Mouse (Mus musculus) heart, adult 2 months (tissue): ENCODE data around the gene Rnf181. TPM values are rescaled to one million over a fixed set of nuclear protein-coding genes. Genes with fewer than 3 reads are reported as not detected.

Experiments
- DNase-seq, 2 experiments: peaks; one replicate each; pipeline ENCODE4 v3.0.0; 2021
- H3K27ac ChIP-seq: fragments of 200-600 bp; 2 replicates; pipeline ENCODE4 v1.8.1; 2022
- H3K27me3 ChIP-seq: fragments of 200-500 bp; 2 replicates; pipeline ENCODE4 v1.6.1; 2012; ENCODE audit warnings: mild to moderate bottlenecking, low read length, inconsistent platforms, mixed read lengths; ENCODE audit not compliant: control insufficient read depth, insufficient read depth
- H3K36me3 ChIP-seq: fragments of 200-500 bp; 2 replicates; pipeline ENCODE4 v1.6.1; 2012; ENCODE audit warnings: low read length, inconsistent platforms; ENCODE audit not compliant: control insufficient read depth, insufficient read depth
- H3K4me1 ChIP-seq: fragments of 200-500 bp; 2 replicates; pipeline ENCODE4 v1.6.1; 2011; ENCODE audit warnings: low read length; ENCODE audit not compliant: control insufficient read depth, insufficient read depth
- H3K4me3 ChIP-seq: fragments of 200-600 bp; 2 replicates; pipeline ENCODE4 v1.8.1; 2022
- H3K79me2 ChIP-seq: fragments of 200-500 bp; replicated peaks from 2 replicates; pipeline ENCODE4 v1.6.1; 2012; ENCODE audit warnings: mild to moderate bottlenecking, inconsistent platforms, low read length, moderate library complexity, mixed read lengths; ENCODE audit not compliant: control insufficient read depth, insufficient read depth
- H3K9ac ChIP-seq: fragments of 200-500 bp; 2 replicates; pipeline ENCODE4 v1.6.1; 2012; ENCODE audit warnings: low read depth, mild to moderate bottlenecking, control low read depth, inconsistent platforms, low read length, mixed read lengths
- CTCF ChIP-seq: fragments of 200-600 bp; IDR thresholded peaks from 2 replicates; pipeline ENCODE4 v1.8.1; 2022; ENCODE audit warnings: antibody characterized with exemption, mild to moderate bottlenecking, moderate library complexity
- EP300 ChIP-seq: fragments of 200-500 bp; IDR thresholded peaks from 2 replicates; pipeline ENCODE4 v1.6.1; 2011; ENCODE audit warnings: low read depth, low read length, control low read depth; ENCODE audit not compliant: insufficient read depth
- POLR2A ChIP-seq: fragments of 200-500 bp; IDR thresholded peaks from 2 replicates; pipeline ENCODE4 v1.6.1; 2011; ENCODE audit warnings: mild to moderate bottlenecking, low read depth, low read length, control low read depth; ENCODE audit not compliant: insufficient read depth
- WGBS: fragments of 180-500 bp; shearing (Covaris S2); methylation state at CpG from one replicate; pipeline ENCODE4 v1.1.7; 2018; 5-methylcytosine and 5-hydroxymethylcytosine counted together
- intact Hi-C: fragments of 180-260 bp; cut with DNase I; formaldehyde crosslinking; loops from one replicate; pipeline ENCODE4 v1.15.1; 2025
- polyA plus RNA-seq: library from polyadenylated mRNA; depleted of rRNA; stranded (reverse); fragments of >200 nt; gene quantifications from 2 replicates; pipeline ENCODE4 v1.2.3, GENCODE M21; 2012
- total RNA-seq, 2 experiments: library from RNA; stranded (reverse); gene quantifications; 2 replicates each; pipeline ENCODE4 v1.2.3; 2021

Rnf181 gene
- total and polyA plus RNA-seq, 3 experiments = 36.0 to 44.0 (median 40.7) TPM

- Histone ChIP-seq H3K4me1 (peaks cover 2% of the 10 kb centered on the region), H3K9ac (no peak overlapping the region), H3K79me2 (no peaks in the 10 kb centered on the region), H3K27me3 (no peaks in the 10 kb centered on the region), H3K36me3 (no peaks in the 10 kb centered on the region), H3K4me3 (no peak overlapping the region), H3K27ac (no peak overlapping the region)
- intact Hi-C loops = no loop called here
- no peak for DNase-seq
- TF ChIP-seq EP300 = no peak
- TF ChIP-seq CTCF = no peak
- no peak for TF ChIP-seq POLR2A
- WGBS = 31% methylated on average over 1 of the region's 1 CpGs
Observed at GRCm38 (mm10) chr6:72410003-72410402, 43.2 kb upstream of the Rnf181 start.

DNA sequence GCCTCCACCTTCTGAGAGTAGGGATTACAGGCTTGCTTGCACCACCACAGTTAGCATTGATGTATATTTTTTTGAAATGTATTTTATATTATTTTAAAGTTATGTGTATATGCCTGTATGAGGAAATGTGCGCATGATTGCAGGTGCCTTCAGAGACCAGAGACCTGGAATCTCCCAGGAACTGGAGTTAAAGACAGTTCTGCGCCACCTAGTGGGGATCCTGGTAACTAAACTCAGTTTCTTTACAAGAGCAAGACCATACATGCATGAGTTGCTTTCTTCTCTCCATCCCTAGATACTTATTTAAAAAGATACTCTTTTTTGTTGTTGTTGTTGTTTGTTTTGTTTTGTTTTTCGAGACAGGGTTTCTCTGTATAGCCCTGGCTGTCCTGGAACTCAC is 42.8 kb upstream of the Rnf181 start:
- Histone ChIP-seq H3K4me3 (no peak overlapping the region), H3K27ac (no peak overlapping the region), H3K79me2 (no peaks in the 10 kb centered on the region), H3K36me3 (no peaks in the 10 kb centered on the region), H3K9ac (no peak overlapping the region), H3K4me1 (no peaks in the 10 kb centered on the region), H3K27me3 (no peaks in the 10 kb centered on the region)
- WGBS = 17% methylated on average over 3 of the region's 3 CpGs
- intact Hi-C loops = loop anchor here (5.0 kb wide), 1 partner anchor 127 kb away; no protein-coding TSS in a partner anchor
- no peak for TF ChIP-seq EP300
- peak; percentile 76 for TF ChIP-seq CTCF
- DNase-seq = no peak

DNA sequence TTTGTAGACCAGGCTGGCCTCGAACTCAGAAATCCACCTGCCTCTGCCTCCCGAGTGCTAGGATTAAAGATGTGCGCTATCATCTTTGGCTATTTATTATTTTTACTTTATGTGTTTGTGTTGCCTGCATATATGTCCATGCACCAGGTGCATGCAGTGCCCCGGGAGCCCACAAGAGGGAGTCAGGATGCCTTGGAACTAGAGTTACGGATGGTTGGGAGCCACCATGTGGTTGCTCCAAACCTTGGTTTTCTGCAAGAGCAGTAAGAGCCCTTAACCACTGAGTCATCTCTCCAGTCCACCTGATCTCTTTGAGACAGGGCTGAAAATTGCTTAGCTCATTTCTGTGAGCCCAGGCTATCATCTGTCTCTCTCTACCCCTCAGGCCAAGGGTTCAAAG is 40.4 kb upstream of the Rnf181 start:
- H3K4me1 ChIP-seq = no peaks in the 10 kb centered on the region
- H3K79me2 ChIP-seq = no peaks in the 10 kb centered on the region
- intact Hi-C loops = loop anchor here (5.0 kb wide), 1 partner anchor 125 kb away; no protein-coding TSS in a partner anchor
- no peaks in the 10 kb centered on the region for H3K27me3 ChIP-seq
- no peak overlapping the region for H3K27ac ChIP-seq
- no peaks in the 10 kb centered on the region for H3K36me3 ChIP-seq
- H3K4me3 ChIP-seq = no peak overlapping the region
- H3K9ac ChIP-seq = no peak overlapping the region
- WGBS = 2% methylated on average over 5 of the region's 5 CpGs
- TF ChIP-seq EP300 = peak; percentile 92
- TF ChIP-seq CTCF = peak; percentile 87
- no peak for TF ChIP-seq POLR2A
- DNase-seq = peak; percentile 73 to 87

DNA sequence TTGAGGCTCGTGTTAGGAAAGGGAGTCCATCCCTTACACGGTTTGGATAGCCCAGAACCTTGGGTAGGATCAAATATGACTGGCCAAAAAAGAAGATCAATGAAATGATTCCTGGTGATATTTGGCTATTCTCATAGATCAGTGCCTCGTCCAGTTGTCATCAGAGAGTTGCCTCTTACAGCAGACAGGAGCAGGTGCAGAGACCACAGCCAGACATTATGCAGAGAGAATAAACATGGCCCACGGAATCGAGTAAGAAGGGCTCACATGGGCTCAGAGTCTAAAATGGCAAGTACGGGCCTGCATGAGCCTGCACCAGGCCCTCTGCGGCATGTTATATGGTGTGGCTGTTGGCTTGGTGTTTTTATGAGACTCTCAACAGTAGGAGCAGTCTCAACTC is 38.6 kb upstream of the Rnf181 start:
- intact Hi-C loops = loop anchor here (5.0 kb wide), 1 partner anchor 123 kb away; no protein-coding TSS in a partner anchor
- H3K36me3 ChIP-seq = no peaks in the 10 kb centered on the region
- no peak overlapping the region for H3K27ac ChIP-seq
- no peaks in the 10 kb centered on the region for H3K79me2 ChIP-seq
- no peaks in the 10 kb centered on the region; the same call in 1 of the 2 replicates for H3K4me1 ChIP-seq
- H3K9ac ChIP-seq = no peak overlapping the region
- TF ChIP-seq POLR2A (no peak), EP300 (no peak), CTCF (no peak)
- H3K4me3 ChIP-seq = no peak overlapping the region
- 82% methylated on average over 7 of the region's 7 CpGs for WGBS
- no peaks in the 10 kb centered on the region for H3K27me3 ChIP-seq
- no peak for DNase-seq

DNA sequence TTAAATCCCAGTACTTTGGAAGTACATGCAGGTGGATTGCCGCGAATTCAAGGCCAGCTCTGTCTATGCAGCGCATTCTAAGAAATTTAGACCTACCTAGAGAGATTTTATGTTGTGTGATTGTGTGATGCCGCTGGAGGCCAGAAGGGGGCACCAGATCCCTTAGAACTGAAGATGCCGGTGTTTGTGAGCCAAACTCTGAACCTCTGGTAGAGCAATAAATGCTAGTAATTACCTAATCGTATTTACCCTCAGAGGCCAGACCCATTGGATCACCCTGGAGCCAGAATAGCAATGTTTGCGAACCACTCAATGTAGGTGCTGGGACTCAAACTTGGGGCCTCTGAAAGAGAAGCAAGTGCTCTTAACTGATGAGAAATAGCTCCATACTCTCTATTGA is 35.1 kb upstream of the Rnf181 start:
- intact Hi-C loops = loop anchor here (2.0 kb wide), 1 partner anchor 37 kb away; no protein-coding TSS in a partner anchor

DNA sequence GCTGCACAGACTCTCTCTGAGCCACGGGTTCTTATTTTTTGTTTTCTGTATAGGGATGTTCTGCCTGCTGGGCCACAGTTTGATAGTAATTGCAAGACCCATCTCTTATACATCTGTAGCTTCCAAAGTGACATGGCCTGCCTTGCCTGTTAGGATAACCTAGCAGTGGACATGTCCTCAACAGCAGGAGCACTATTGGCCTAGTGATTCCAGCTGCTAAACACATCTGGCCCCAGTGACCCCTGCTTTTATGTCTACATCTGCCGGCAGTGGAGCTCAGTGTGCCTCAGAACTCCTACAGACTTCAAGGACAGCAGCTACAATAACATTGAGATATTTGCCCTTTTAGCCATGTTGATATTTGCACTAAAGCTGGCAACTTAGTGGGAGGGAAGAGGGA is 33.2 kb upstream of the Rnf181 start:
- intact Hi-C loops = no loop called here

More for the DNA sequence above, 35.1 kb upstream of the Rnf181 start:
- H3K27me3 ChIP-seq = no peaks in the 10 kb centered on the region
- 0 out of 2 replicates have a peak, but pooled peaks have one; percentile 46 for TF ChIP-seq EP300
- no peak for TF ChIP-seq POLR2A
- TF ChIP-seq CTCF = peak; percentile 95
- no peaks in the 10 kb centered on the region for H3K79me2 ChIP-seq
- no peak overlapping the region for H3K9ac ChIP-seq
- H3K4me3 ChIP-seq = no peak overlapping the region
- no peaks in the 10 kb centered on the region for H3K36me3 ChIP-seq
- no peaks in the 10 kb centered on the region; the same call in 1 of the 2 replicates for H3K4me1 ChIP-seq
- WGBS = 22% methylated on average over 7 of the region's 7 CpGs
- H3K27ac ChIP-seq = no peak overlapping the region
- peak; percentile 72 to 85 for DNase-seq

More for the DNA sequence above, 33.2 kb upstream of the Rnf181 start:
- no peak for TF ChIP-seq EP300
- TF ChIP-seq CTCF = no peak
- no peak for TF ChIP-seq POLR2A
- Histone ChIP-seq H3K36me3 (no peaks in the 10 kb centered on the region), H3K9ac (no peak overlapping the region), H3K4me1 (no peaks in the 10 kb centered on the region; the same call in 1 of the 2 replicates), H3K27ac (no peak overlapping the region), H3K27me3 (no peaks in the 10 kb centered on the region), H3K4me3 (no peak overlapping the region), H3K79me2 (no peaks in the 10 kb centered on the region)
- WGBS = 68% methylated on average over 2 of the region's 2 CpGs
- DNase-seq = no peak
